Mouse (Mus musculus): Measurements from ENCODE around the gene Ephb6.
A peak's percentile ranks its signal among the peaks of the same experiment; 100 is the strongest.

DNA sequence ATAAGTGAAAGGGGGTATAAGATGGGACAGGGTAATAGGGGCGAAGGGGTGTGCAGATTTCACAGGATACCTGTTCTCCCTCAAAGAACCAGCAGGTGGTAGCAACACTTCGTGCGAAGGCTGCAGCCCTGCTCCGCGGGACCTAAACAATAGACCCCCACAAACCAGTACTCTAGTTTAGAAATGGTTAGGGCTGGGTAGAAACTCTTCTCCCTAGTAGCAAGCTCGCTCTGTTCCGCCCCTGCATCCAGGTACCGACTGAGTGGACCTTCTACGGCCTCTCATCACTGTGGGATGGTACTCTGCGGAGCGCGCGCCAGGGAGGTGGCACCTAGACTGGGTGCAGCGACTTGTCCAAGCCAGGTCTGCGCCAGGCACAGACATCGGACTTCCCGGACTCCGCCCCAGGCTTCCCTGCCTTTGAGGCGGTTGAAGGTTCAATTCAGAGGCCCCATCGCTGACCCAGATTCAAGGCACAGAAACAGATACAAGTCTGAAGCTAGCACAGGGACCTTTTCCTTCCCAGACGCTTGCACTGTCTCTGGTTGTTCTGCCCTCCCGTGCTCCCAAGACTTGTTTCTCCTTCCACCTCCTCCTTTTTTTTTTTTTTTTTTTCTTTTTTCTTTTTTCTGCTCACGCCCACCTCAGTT, 756 bp upstream of the Ephb6 start:
- TF ChIP-seq CTCF (IDR thresholded peaks at IDR 0.05; ENCODE audit: insufficient read depth, low read depth, low read length) (peak; percentile 52), POLR2A (IDR thresholded peaks at IDR 0.05; ENCODE audit: insufficient read depth, low read depth, low read length) (no peak)

Measured in olfactory bulb, adult 2 months (tissue).